Mouse (Mus musculus) adipocyte (in vitro differentiated cells): ENCODE data around the gene Dusp14.

ENCODE experiments used
- DNase-seq: peaks from one replicate; pipeline ENCODE4 v3.0.0-alpha.2; 2016; ENCODE audit warnings: low spot score

Dusp14 gene

GRCm38 (mm10) chr11:84069034-84069370 lies at the start of gene Dusp14:
TSS of gene Dusp14 (minus strand) at chr11:84069261.
- no peak for DNase-seq

DNA sequence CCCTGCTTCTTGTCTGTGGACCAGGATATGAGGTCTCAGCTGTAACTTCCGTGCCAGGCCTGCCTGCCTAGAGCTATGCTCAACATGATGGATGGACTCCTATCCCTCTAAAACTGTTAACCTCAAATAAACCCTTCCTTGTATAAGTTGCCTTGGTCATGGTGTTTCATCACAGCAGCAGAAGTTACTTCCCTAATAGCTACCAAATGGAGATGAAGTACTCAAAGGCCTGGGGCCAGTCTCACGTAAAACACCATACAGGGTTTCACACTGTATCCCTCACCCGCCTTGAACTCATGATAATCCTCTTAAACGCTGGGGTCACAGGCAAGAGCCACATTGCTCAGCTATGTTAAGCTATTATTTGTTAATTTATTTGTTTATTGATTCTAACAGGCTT lies 48.4 kb upstream of the Dusp14 start:
- DNase-seq = no peak

DNA sequence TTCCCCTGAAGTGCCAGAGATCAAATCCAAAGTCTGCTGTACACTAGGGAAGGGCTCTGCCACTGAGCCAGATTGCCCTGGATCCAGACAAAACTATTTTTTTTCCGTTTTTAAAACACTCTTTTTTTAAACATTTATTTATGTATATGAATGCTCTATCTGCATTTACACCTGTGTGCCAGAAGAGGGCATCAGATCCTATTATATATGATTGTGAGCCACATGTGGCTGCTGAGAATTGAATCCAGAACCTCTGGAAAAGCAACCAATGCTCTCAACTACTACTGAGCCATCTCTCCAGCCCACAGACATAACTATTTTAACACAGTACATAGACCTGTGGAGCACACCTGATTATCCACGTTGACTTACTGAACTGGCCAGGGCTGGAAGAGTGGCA lies 47.2 kb upstream of the Dusp14 start:
- no peak for DNase-seq

- no peak for DNase-seq
These were observed 46.6 kb upstream of the Dusp14 start for GRCm38 (mm10) chr11:84115646-84116045.

DNA sequence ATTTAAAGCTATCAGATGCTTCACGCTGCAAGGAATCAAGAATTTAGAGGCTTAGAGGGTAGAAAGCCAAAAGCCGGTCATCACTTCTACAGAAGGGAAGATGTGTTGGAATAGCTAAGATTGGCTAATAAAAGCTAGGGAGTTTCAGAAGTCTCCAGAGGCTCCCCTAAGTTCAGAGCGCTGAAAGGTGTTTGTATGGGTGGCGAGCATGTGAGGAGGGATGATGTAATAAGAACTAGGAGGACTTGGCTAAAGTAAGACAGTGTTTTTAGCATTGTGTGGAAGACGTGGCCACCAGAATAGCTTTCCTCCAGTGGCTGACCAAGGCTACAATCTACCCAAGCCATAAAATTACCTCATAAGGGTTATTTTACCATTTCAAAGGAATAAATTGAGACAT lies 44.6 kb upstream of the Dusp14 start:
- DNase-seq = no peak

- no peak for DNase-seq
These were observed 38.1 kb upstream of the Dusp14 start for GRCm38 (mm10) chr11:84107137-84107536.

DNA sequence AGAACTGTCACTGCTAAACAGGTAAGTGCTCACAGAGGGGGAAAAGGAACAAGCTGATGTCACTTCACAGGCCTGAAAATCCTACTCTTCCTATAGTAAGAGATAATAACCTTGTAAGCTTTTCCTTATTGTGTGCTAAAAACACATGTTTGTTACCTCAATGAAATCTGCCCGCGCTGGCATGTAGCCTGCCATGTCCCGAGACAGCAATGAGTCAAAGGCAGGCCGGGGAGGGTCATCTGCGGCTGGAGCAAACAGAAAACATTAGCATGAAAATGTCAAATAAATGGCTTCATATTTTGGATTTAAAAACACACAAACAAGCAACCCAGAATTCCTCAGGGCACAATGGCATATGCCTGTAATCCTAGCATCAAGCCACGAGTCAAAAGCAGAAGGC lies 35.0 kb upstream of the Dusp14 start:
- DNase-seq = no peak

- DNase-seq = no peak
These were observed 32.1 kb upstream of the Dusp14 start for GRCm38 (mm10) chr11:84101182-84101581.

DNA sequence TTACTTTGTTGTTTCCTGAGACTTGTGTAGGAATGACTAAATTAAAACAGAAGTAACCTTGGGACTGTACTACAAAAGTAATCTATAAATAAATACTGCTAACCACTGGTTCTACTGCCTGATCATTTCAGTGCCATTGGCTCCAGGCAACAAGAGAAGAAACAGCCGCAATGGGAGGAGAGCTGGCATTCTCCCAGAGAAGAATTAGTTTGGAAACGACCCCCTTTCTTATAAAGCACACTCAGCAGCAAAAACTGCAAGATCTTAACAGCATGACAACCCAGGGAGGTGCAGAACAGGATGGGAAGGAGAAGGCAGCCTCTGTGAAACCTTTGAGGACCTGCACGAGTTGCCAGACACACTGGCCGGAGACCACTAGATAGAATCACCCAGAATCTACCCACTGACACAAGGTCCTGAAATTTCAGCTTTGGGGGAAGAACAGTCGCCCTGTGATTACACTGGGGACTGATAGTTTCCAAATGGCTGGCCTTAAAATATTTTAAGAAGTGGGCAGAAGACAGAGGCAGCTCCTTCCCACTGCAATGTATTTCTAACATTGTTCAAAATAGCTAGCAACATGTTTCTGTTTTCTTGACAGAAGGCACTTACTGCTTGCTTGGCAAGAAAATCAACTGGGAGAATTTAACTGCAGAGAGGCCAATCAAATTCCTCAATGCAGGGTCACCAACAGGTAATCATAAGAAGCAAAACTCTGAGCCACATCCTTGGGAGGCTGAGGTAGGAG lies 28.4 kb upstream of the Dusp14 start:
- DNase-seq = no peak

- DNase-seq = no peak
These were observed 26.0 kb upstream of the Dusp14 start for GRCm38 (mm10) chr11:84095084-84095483.

DNA sequence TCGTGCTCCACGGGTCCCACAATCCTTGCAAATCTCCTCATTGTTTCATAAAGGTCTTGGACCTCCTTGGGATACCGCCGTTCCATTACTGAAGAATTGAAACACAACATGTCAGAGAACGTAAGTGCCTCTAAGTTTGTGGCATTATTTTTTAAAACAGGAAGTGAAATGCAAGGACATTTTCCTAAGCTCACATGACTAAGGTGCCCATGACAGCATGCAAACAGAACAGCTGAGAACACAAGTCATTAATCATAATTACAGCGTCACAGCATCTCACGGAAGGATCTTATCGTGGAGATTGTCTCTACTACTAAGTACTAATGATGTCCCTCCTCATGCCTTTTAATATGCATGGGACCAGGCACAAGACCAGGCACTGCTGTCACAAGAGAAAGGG lies 21.5 kb upstream of the Dusp14 start:
- DNase-seq = no peak

DNA sequence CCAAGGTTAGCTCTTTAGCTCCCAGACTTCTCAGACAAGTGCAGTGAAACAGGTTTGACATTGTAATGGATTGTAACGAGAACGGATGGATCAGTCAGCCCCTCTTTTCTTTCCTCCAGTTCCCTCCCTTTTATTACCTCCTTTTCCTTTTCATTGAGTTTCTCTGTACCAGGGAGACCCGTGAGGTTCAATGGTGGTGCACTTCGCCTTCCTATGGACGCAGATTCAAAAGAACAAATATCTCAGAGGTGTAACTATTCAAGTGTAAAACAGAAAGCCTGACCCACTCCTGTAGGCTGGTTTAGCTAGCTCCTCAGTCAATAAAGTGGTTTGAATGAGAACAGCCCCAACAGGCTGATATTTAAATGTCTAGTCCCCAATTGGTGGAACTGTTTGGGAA lies 12.8 kb upstream of the Dusp14 start:
- no peak for DNase-seq

- DNase-seq = no peak
These were observed 11.3 kb upstream of the Dusp14 start for GRCm38 (mm10) chr11:84080327-84080726.

- no peak for DNase-seq
These were observed 10.8 kb upstream of the Dusp14 start for GRCm38 (mm10) chr11:84079887-84080286.

DNA sequence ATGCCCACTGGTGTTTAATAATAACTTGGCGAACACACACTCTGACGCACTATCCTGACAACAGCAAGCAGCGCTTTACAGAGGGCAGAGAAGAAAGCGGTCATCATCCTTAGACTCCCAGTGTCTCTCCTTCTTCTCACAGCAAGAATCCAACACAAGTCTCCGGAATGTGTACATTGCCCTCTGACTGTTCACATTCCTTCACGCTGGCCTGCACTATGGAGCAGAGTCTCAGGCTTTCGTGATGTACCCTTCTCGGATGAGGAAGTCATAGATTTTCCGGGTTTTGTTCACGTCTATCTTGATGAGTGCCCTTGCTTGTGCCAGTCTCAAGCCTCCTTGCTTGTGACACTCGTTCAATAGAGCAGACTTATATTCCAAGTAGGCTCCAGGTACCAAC lies 10.3 kb upstream of the Dusp14 start:
- no peak for DNase-seq

DNA sequence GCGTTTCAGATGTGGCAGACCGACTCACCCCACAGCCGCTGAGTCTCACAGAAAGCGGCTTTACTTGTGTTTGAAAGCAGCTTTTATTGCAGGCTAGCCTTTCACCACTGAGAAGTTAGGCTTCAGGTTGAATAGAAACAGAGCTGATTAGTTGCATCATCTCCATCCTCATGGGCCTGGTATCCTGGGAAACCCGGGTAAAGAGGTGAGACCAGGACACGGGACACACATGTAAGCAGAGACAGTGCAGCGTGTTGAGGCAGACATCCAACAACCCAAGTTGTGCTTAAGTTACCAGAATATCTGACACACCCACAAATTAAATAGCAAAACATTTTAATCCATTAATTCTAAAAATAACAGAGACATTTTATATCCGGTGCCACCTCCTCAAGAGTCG lies 9.5 kb upstream of the Dusp14 start:
- DNase-seq = no peak

GRCm38 (mm10) chr11:84077008-84077407 lies 7.9 kb upstream of the Dusp14 start:
- DNase-seq = no peak

- peak; percentile 59 for DNase-seq
These were observed 5.0 kb upstream of the Dusp14 start for GRCm38 (mm10) chr11:84073816-84074764.

DNA sequence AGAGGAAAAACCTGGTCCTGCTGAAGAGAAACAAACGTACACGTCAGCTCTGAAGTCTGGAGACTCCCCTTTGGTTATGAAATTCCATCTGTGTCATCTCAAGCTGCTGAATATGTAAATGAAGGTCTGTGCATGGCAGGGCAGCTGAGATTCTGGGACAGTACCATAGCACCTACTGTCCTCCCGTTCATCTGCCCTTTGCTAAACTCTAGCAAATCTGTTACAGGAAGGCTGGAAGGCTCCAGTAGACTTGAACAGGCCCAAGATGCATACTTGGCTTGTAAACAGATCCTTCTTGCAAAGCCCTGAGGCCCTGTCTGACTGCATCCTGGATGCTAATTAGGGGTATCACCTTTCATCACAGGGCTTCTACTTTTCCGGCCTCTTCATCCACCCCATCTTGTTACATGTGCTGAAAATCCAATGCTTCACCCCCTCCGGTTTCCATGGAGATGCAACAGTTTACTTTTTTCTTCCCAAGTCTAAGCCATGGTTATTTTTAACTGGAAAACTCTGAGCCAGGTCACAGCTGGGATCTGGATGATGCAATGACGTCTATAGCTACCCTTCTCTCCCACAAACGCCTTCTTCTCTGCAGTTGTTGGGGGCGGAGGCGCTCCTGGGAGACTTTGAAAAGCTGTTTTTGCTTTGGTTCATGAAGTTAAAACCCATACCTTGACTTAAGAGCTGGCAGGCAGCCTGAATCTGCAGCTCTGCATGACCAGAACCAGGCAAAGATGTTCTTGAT lies 4.0 kb upstream of the Dusp14 start:
- peak; percentile 42 for DNase-seq

DNA sequence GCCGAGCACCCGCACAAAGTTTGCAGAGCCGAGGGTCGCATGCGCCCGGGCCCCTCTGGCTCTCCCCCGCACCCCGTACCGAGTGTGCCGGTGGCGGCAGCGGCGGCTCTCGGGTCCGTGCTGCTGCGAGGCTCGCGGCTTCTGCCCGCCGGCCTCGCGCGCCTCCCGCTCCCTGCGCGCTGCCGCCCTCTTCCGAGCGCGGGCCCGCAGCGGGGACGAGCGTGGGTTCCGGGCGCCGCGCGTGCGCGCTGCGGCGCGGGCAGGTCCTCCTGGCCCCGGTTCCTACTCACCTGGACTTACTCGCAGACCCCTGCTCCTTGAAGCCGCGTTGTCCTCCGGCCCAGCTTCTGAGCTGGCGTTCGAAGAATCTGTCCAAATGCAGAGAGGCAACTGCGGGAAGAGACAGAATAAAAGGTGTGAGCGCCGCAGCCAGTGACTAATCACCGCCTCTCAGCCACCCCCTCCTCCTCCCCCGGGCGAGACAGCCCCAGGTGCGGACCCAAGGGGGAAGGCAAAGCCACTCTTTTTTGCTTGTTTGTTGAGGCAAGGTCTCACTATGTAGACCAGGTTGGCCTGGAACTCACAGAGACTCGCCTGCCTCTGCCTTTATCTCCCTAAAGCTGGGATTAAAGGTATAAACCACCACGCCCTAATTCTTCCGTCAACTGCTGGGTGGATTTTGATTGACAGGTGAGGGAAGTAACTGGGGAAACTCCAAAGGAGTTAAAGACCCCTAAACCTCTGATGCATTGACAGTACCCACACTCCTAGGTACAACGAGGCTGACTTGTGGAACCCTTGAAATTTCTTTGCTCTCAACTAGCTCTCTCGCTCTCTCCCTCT lies 649 bp downstream of the Dusp14 start:
- peak; percentile 21 for DNase-seq

- DNase-seq = no peak
These were observed 1.3 kb downstream of the Dusp14 start for GRCm38 (mm10) chr11:84067720-84068190.
